Mouse (Mus musculus): ENCODE measurements at regions not wholly inside any gene's neighbourhood (a gene's known extent, or its start where the extent isn't known, plus 50 kb on each side); places are given as distances from the start of the nearest gene placed in this dataset.
A peak's percentile ranks its signal among the peaks of the same experiment; 100 is the strongest.

DNA sequence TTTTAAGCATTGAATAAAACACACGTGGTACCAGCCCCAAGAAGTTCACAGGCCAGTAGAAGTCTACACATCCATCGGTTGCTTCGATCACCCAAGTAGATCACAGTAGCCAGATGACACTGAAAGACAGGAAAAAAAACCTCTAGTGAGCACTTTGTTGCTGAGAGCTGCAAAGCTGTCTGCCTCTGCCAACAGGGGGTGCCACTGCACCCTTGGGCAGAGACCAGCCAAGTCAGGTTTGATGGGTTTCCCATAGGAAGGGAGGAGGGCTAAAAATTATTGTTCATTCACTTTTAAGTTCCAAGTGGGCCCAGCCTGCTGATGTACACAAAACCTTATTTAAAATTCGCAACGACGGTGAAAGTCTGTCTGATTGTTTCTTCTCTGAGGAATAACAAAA is 150.3 kb upstream of the Rpl34 start:
- TF ChIP-seq EP300 (IDR thresholded peaks at IDR 0.05; ENCODE audit: insufficient read depth, low read depth, low read length) = no peak
- peak; percentile 17; the same call in 1 of the 2 replicates for TF ChIP-seq CTCF (IDR thresholded peaks at IDR 0.05)
- TF ChIP-seq POLR2A (IDR thresholded peaks at IDR 0.05; ENCODE audit: insufficient read depth, low read depth, low read length) = no peak

Data from heart, adult 2 months (tissue).